Mouse (Mus musculus): Measurements from ENCODE around the gene Obsl1. TPM values are rescaled to one million over a fixed set of nuclear protein-coding genes. Genes with fewer than 3 reads are reported as not detected.

Gene Obsl1
- total and polyA plus RNA-seq, 3 experiments = 0.47 to 0.84 TPM; not detected in 1

DNA sequence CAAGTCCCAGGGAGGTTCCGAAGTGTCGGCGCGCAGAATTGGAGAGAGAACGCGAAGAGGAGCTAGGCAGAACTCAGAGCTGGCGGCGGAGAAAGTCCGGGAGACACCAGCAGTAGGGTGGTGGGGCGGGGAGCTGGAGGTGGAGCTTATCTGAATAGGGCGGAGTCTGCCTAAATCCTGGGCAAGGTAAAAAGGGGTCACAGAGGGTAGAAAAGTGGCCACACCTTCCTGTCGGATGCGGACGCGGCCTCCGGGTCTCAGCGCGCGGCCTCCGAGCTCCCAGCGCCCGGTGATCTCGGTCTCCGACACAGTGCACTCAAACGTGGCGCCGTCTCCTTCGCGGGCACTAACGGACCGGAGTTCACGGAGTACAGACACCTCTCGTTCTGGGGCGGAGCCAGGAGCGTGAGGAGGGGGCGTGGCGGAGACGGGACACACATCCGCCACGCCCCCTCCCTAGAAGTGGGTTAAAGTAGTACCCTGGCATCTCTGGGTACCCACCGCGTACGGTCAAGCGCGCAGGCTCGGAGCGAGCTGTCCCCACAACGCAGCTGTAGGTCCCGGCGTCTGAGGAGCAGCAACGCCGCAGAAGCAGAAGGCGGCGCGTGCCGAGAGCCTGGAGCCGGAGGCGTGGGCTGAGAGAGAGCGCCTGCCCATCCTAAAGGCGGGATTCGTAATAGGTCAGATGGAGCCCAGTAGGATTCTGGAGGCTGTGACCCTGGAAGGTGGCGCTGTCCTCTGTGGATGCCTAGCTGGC is 18.7 kb downstream of the Obsl1 start:
- peak; percentile 79 for DNase-seq (ENCODE audit: extremely low read depth)
- Histone ChIP-seq H3K9me3 (replicated peaks; ENCODE audit: low read length) (no peaks in the 10 kb centered on the region), H3K4me3 (replicated peaks in 1 of 3; ENCODE audit: low read depth in 2 of 3, low read length in 2 of 3, poor library complexity in 1 of 3) (peak overlapping the region; percentile 37 to 72 (median 53)), H3K27ac (ENCODE audit: insufficient read depth, low read depth) (no peak overlapping the region), H3K4me2 (ENCODE audit: insufficient read depth, low read depth, poor library complexity, severe bottlenecking) (peak overlapping the region; percentile 93), H3K27me3 (replicated peaks) (peaks cover 67% of the 10 kb centered on the region), H3K9ac (ENCODE audit: insufficient read depth, low read depth) (peak overlapping the region; percentile 7), H3K4me1 (ENCODE audit: control insufficient read depth in 1 of 2, insufficient read depth in 2 of 2) (peaks cover 14 to 17% of the 10 kb centered on the region in 2 experiments), H3K79me2 (replicated peaks; ENCODE audit: control insufficient read depth, extremely low read depth, insufficient read depth, poor library complexity, severe bottlenecking) (no peaks in the 10 kb centered on the region), H3K36me3 (replicated peaks in 1 of 2; ENCODE audit: control insufficient read depth in 1 of 2, insufficient read depth in 1 of 2, low read length in 1 of 2) (peaks cover 0 to 1% of the 10 kb centered on the region in 2 experiments)
- dilution Hi-C loops (cut with MboI; ENCODE audit: extremely low pct_ligation_motif_present, extremely low pct_unique_long_range_greater_than_20kb, low sequenced_read_pairs) (no loop called here), in situ Hi-C loops (cut with MboI; ENCODE audit: low pct_ligation_motif_present, low pct_unique_long_range_greater_than_20kb, low sequenced_read_pairs) (no loop called here)
- TF ChIP-seq CTCF (conservative IDR thresholded peaks at IDR 0.05 in 1 of 2, IDR thresholded peaks at IDR 0.05 in 1 of 2; ENCODE audit: low read depth in 2 of 2, low read length in 2 of 2) (no peak), IRF4 (IDR thresholded peaks at IDR 0.05; ENCODE audit: low read depth, low read length) (no peak), MAFK (IDR thresholded peaks at IDR 0.05; ENCODE audit: insufficient replicate concordance, low read length) (no peak), NRF1 (IDR thresholded peaks at IDR 0.05; ENCODE audit: low read depth, low read length) (no peak), ZNF384 (IDR thresholded peaks at IDR 0.05; ENCODE audit: low read depth, low read length) (no peak), RAD21 (IDR thresholded peaks at IDR 0.05; ENCODE audit: low read depth, low read length) (no peak), EP300 (IDR thresholded peaks at IDR 0.05; ENCODE audit: low read length) (no peak), ZC3H11A (IDR thresholded peaks at IDR 0.05; ENCODE audit: low read depth, low read length) (no peak), MEF2A (IDR thresholded peaks at IDR 0.05; ENCODE audit: borderline replicate concordance, low read depth, low read length) (no peak), POLR2A (IDR thresholded peaks at IDR 0.05; ENCODE audit: low read depth, low read length) (peak; percentile 40; the same call in 1 of the 2 replicates), USF2 (conservative IDR thresholded peaks at IDR 0.05; ENCODE audit: low read depth, low read length) (no peak), POLR2AphosphoS2 (IDR thresholded peaks at IDR 0.05; ENCODE audit: low read depth, low read length) (no peak), ZMIZ1 (IDR thresholded peaks at IDR 0.05; ENCODE audit: low read depth, low read length) (no peak), MXI1 (IDR thresholded peaks at IDR 0.05; ENCODE audit: low read depth, low read length) (no peak), TCF12 (IDR thresholded peaks at IDR 0.05; ENCODE audit: low read depth, low read length) (no peak), NELFE (IDR thresholded peaks at IDR 0.05; ENCODE audit: low read depth, low read length) (no peak), MAX (IDR thresholded peaks at IDR 0.05; ENCODE audit: low read length) (peak; percentile 44; the same call in 1 of the 2 replicates), MYC (IDR thresholded peaks at IDR 0.05; ENCODE audit: low read depth, low read length) (no peak), JUN (IDR thresholded peaks at IDR 0.05; ENCODE audit: insufficient read depth, low read depth, low read length) (no peak), JUND (conservative IDR thresholded peaks at IDR 0.05; ENCODE audit: low read depth, low read length) (no peak), MAZ (IDR thresholded peaks at IDR 0.05; ENCODE audit: low read depth, low read length) (no peak), HCFC1 (IDR thresholded peaks at IDR 0.05; ENCODE audit: low read depth, low read length) (no peak), UBTF (IDR thresholded peaks at IDR 0.05; ENCODE audit: low read depth, low read length) (no peak), SIN3A (IDR thresholded peaks at IDR 0.05; ENCODE audit: low read length) (0 out of 2 replicates have a peak, but pooled peaks have one; percentile 28), USF1 (IDR thresholded peaks at IDR 0.05; ENCODE audit: low read depth, low read length) (no peak), ETS1 (conservative IDR thresholded peaks at IDR 0.05; ENCODE audit: low read depth, low read length) (no peak), GABPA (IDR thresholded peaks at IDR 0.05; ENCODE audit: insufficient replicate concordance, low read depth, low read length) (no peak), ELF1 (IDR thresholded peaks at IDR 0.05; ENCODE audit: low read depth, low read length) (no peak), PAX5 (IDR thresholded peaks at IDR 0.05; ENCODE audit: low read length) (no peak), TBP (conservative IDR thresholded peaks at IDR 0.05; ENCODE audit: low read depth, low read length) (no peak), RCOR1 (conservative IDR thresholded peaks at IDR 0.05; ENCODE audit: low read depth, low read length) (no peak), BHLHE40 (IDR thresholded peaks at IDR 0.05; ENCODE audit: low read depth, low read length) (peak; percentile 27; the same call in 1 of the 2 replicates), ZKSCAN1 (IDR thresholded peaks at IDR 0.05; ENCODE audit: borderline replicate concordance, low read depth, low read length) (no peak), KAT2A (IDR thresholded peaks at IDR 0.05; ENCODE audit: insufficient replicate concordance, low read length) (no peak), E2F4 (IDR thresholded peaks at IDR 0.05; ENCODE audit: insufficient replicate concordance, low read depth, low read length) (no peak)
